Comparison of ENCODE assay signal across 24 mouse cellular contexts in genomic region chr1:107378368-107378767, GRCm38 (mm10). TPM values are rescaled to one million over a fixed set of nuclear protein-coding genes. Genes with fewer than 3 reads are reported as not detected.
"Had no signal": no experiment of that assay in that cellular context is flagged by ENCODE, and none has a peak within 500 bp of the region (broad histone marks: within the 10 kb centered on the region; RNA-seq: fewer than 3 reads in every experiment).

No protein-coding gene starts in this region.

- H3K36me3 ChIP-seq: lung, embryonic 15.5 days; midbrain, embryonic 13.5 days; midbrain, embryonic 15.5 days; neural tube, embryonic 12.5 days; stomach, embryonic 15.5 days had no signal

- ATAC-seq: liver, postnatal 0 days; lung, postnatal 0 days; midbrain, embryonic 13.5 days; midbrain, embryonic 15.5 days had no signal

- H3K27me3 ChIP-seq: lung, embryonic 15.5 days; midbrain, embryonic 13.5 days; midbrain, embryonic 15.5 days; neural tube, embryonic 12.5 days; stomach, embryonic 15.5 days had no signal

- H3K4me2 ChIP-seq: lung, embryonic 15.5 days; midbrain, embryonic 11.5 days; midbrain, embryonic 13.5 days; midbrain, embryonic 15.5 days; neural tube, embryonic 12.5 days; stomach, embryonic 15.5 days had no signal

- DNase-seq: liver, postnatal 0 days; lung, adult 2 months; lung, postnatal 14 days; lung, postnatal 36 days; right cerebral cortex, postnatal 14 days; thymus, adult 2 months; thymus, postnatal 25 days; thymus, postnatal 4 days had no signal

- H3K4me1 ChIP-seq: lung, embryonic 15.5 days; midbrain, embryonic 13.5 days; midbrain, embryonic 15.5 days; neural tube, embryonic 12.5 days; stomach, embryonic 15.5 days had no signal

- H3K4me3 ChIP-seq: lung, embryonic 15.5 days; midbrain, embryonic 13.5 days; midbrain, embryonic 15.5 days; neural tube, embryonic 12.5 days; stomach, embryonic 15.5 days had no signal

- H3K9me3 ChIP-seq: lung, embryonic 15.5 days; midbrain, embryonic 13.5 days; midbrain, embryonic 15.5 days; neural tube, embryonic 12.5 days; stomach, embryonic 15.5 days had no signal

- H3K27ac ChIP-seq: lung, embryonic 15.5 days; macrophage; midbrain, embryonic 13.5 days; midbrain, embryonic 15.5 days; neural tube, embryonic 12.5 days; stomach, embryonic 15.5 days; stomach, postnatal 0 days had no signal

- H3K9ac ChIP-seq: liver, postnatal 0 days; lung, embryonic 15.5 days; midbrain, embryonic 13.5 days; midbrain, embryonic 15.5 days; neural tube, embryonic 12.5 days; stomach, embryonic 15.5 days had no signal

RNA-seq across cellular contexts. Expression of gene Serpinb11, which starts 17.4 kb away (rescaled TPM):
- total RNA-seq: megakaryocyte, adult 5-6 weeks; midbrain, postnatal 0 days; monocyte, adult 5-6 weeks had no signal
- polyA plus RNA-seq: liver, postnatal 0 days; macrophage; midbrain, embryonic 11.5 days; midbrain, embryonic 13.5 days; midbrain, embryonic 15.5 days; midbrain, postnatal 0 days; neural tube, embryonic 12.5 days; neural tube, embryonic 14.5 days; spleen, adult 2 months; testis, adult 2 months; urinary bladder, adult 2 months had no signal

RNA-seq across cellular contexts. Expression of gene Serpinb7, which starts 21.1 kb away (rescaled TPM):
- total RNA-seq: megakaryocyte, adult 5-6 weeks; midbrain, postnatal 0 days; monocyte, adult 5-6 weeks had no signal
- polyA plus RNA-seq: liver, postnatal 0 days; lung, postnatal 0 days; macrophage; midbrain, embryonic 11.5 days; midbrain, embryonic 13.5 days; midbrain, embryonic 15.5 days; midbrain, postnatal 0 days; neural tube, embryonic 12.5 days; urinary bladder, adult 2 months had no signal
